Mouse (Mus musculus) thymus, postnatal 36 days (tissue): ENCODE measurements at regions not wholly inside any gene's neighbourhood (a gene's known extent, or its start where the extent isn't known, plus 50 kb on each side); places are given as distances from the start of the nearest gene placed in this dataset.
"Not testable (repeated sequence)": the region's sequence is repeated elsewhere in the genome, so short reads cannot be mapped to it uniquely, and the experiment has no call there.

ENCODE experiments used
- DNase-seq, 2 experiments: peaks; one replicate each; pipeline ENCODE4 v3.0.0; 2022; ENCODE audit warnings: mixed read lengths in 2 of 2

DNA sequence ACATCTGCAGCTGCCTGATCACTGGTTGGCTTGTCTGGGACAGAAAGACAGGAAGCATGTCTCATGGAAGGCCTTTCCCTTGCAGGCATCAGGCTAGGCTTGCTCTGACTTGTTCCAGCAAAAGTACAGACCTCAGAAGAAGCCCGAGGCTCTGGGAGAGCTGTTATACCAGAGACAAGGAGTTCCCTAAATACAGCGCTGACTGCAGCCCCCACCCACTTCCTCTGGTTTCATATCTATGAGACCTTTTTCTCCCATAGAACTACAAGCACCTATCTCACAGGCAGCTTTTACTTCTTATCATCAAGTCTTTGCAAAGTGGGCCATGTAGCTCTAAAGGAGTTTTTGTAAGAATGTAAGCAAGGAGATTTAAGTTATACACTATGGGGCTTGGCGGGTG, 312.2 kb upstream of the Vmn1r3 start:
- DNase-seq = not testable (repeated sequence)

- DNase-seq = not testable (repeated sequence)
These were observed 310.8 kb upstream of the Vmn1r3 start for GRCm38 (mm10) chr4:3495987-3496386.

DNA sequence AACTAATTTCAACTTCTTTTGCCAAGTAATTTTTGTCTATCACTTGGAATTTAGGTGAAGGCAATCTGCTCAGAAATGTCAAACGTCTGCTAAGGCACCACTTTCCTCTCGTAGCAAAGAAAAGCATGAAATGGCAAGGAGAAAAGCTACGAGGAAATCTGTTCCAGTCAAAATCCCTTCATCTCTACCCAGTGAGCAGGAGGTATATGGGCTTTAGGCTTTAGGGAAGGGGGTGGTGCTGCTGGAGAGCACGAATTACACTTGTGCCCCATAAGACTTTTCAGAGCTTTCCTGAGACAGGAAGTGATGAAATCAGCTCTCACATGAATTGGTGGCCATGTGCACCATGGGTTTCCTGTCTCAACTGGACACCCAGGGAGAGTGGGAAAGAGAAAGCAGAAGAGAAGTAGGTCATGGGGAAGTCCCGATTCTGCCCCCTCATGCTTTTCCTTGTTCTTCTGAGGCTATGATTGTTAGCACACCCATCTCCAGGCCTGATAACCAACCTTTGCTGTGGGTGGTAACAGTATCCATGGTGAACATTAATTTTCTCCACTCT, 309.0 kb upstream of the Vmn1r3 start:
- DNase-seq = not testable (repeated sequence)

- not testable (repeated sequence) for DNase-seq
These were observed 305.7 kb upstream of the Vmn1r3 start for GRCm38 (mm10) chr4:3490901-3491300.

DNA sequence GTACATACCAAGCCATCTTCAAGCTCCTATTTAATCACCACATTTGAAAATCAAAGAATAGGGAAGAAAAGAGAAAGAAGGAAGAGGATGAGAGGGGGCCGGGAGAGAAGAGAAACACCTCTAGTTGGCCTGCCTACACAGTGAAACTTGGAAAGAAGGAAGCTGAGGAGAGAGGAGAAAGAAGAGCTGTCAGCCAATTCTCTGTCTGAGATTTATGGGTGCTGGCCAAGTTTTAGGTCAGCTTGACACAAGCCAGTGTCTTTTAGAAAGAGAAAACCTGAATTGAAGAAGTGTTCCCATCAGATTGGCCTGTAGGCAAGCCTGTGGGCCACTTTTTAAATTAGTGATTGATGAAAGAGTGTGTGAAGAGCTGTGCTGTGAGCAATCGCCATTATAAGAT, 296.9 kb upstream of the Vmn1r3 start:
- DNase-seq = no peak

GRCm38 (mm10) chr4:3456773-3457172, 271.6 kb upstream of the Vmn1r3 start:
- no peak for DNase-seq

DNA sequence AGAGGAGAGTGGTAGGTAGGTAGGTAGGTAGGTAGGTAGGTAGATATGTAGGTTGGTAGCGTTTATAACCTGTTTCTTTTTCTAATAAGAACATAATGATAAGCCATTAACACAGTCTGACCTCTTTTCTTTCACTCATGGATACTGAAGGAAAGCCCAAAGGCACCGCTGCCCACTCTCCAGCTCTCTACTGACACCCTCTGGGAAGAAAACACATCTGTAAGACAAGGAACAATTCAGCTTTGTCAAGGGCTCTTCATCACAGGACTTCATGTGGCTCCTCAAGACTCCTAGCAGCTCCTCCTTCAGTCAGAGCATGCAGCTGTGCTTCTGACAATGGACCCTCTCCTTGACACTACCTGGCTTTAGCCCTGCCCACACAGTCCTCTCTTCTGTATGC, 252.2 kb upstream of the Vmn1r3 start:
- DNase-seq = not testable (repeated sequence)

DNA sequence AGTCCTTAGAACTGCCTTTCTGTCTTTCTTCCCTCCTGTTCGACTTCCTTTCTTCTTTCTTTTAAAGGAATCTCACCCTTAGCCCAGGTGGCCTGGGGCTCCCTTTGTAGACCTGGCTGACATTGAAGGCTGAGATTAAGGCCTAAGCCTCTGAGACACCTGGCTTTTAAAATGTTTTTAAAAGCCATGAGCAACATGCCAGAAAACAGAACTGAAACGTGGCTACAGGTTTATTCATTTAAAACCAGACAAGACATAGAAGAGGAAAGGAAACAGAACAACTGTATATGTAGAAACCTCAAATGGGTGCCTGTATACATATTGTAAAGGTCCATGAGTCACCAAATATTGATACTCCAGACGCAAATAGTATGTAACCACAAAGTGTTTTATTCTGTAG, 242.8 kb upstream of the Vmn1r3 start:
- DNase-seq = no peak

DNA sequence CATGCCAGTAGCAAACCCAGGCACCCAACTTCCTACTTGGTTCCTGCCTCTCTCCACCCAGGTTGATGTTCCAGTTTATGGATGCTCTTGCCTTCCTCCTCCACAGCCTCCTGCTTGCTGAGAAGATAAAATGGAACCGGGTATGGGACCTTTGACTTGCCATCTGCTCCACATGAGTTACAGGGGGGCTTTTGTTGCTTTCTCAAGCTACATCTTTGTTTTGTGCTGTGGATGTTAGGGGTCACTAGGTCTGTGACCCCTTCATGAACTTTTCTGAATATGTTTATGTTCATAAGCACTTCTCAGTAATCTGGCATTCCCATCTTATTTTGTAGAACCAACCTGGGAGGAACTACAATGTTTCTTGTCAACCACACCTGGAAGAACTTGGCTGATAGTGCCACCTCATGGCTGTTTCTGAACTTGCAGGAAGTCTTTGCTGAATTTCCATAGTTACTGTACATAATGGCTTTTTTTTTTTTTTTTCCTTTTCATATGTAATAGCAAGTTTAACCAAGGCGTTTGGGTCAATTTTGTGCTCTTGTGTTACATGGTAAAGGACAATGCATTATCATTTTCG, 234.9 kb upstream of the Vmn1r3 start:
- peak; percentile 26 for DNase-seq

DNA sequence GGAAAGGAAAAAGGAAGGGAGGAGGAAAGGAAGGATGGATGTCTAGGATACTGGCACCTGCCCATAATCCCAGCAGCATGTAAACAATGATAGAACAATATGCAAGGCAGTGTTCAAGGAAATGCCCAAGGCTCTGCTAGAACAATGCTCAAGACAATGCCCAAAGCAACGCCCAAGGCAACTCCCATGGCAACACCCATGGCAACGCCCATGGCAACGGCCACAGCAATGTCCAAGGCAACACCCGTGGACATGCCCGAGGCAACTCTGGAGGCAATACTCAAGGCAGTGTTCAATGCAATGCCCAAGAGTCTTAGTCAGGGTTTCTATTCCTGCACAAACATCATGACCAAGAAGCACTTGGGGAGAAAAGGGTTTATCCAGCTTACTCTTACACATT, 231.5 kb upstream of the Vmn1r3 start:
- no peak for DNase-seq

DNA sequence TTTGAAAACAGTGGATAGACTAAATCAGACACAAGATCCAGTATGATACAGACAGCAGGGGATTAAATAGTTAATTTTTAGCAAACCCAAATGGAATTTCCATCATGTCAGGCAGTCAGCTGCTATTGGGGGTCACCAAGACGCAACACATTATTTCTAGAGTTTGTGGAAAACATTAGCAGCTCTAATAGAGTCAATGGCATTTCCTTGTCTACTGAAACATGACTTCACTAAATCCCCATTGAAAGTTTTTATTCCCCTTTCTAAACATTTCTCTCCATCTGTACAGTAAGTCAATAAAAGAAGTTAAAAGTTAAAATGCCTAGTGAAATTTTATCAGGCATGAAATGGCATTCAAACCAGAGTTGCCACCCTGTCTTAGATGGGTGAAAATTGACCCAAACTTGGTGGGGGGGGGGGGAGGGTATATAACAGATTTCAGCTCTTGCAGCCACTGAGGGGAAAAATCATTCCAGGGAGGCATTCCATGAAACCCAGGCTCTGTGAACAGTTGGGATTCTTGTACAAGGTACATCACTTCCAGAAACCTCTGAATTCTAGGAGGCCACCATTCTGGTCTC, 229.4 kb upstream of the Vmn1r3 start:
- DNase-seq = not testable (repeated sequence)

DNA sequence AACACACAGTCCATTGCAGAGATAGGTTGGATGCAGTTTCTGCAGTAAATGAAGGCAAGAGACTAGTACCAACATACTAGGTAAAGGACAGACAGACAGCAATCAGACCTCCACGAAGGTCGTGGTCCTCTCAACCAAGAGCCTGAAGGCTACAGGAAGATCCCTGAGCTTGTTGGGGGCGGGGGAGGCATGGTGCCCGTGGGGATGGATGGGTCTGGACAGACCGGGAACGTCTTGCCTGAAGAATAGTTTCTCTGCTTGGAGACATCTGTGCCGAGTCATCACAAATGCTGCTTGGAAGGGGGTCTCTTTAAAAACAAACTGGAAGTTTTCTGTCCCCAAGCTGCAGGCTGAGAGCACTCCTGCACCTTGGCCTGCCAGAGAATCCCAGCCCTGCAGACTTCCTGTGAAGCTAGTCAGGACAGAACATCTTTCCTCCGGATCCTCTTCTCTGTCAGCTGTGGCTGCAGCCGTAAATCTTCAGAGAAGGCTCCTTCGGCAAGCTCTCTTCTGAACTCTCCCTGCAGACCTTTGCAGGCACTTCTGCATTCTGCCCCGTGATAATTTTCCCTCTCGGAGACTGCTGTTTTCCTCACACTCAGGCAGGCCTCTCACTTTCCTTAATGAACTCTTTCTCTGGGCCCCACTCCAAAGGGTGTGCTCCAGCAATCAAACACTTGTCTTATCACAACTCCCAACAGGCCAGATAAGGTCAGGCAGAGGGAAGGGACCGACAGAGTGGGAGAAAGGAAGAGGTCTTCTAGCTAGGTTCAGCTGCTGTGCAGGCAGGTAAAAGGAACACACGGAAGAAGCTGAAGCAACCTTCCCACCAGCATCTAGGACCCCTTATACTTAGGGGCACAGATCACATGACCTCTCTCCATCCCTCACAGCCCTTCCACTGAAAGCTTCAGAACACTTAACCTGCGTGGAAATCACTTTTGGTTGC, 228.6 kb upstream of the Vmn1r3 start:
- DNase-seq = no peak

DNA sequence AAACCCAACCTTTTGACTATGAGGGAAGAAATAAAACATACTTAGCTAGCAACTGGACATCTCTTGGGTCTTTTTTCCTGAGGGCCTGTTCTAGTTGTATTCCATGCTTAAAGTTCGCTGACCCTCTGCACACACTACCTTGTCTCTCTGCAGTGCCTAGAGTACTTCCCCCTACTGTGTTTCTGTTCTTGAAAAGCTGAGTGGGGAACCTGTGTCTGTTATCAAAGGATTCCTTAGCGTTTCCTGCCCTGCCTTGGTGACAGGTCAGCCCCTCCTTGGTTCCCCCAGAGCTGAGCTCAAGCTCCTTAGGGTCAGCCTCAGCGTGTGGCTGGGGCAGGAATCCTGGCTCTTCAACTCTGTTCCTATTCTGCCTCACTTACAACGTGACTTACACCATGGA, 227.2 kb upstream of the Vmn1r3 start:
- not testable (repeated sequence) for DNase-seq

DNA sequence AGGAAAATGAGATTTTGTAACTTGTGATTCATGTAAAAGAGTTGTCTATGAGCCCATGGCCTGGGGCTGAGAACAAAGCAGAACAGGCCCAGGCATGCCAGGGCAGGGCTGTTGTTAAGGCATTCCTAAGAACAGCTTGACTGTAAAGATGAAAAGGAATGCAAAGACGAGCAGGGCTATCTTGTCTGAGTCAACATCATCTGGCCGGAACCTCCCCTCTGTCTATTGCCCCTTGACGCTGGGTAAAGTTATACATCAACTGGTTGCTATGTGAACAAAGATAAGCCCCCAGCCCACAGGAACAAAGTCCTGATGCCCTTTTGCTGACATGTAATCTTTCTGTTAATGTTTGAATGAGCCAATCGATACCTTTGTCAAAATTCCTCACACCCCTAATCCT, 217.7 kb upstream of the Vmn1r3 start:
- DNase-seq = not testable (repeated sequence)

GRCm38 (mm10) chr4:3401766-3402165, 216.6 kb upstream of the Vmn1r3 start:
- DNase-seq = not testable (repeated sequence)

DNA sequence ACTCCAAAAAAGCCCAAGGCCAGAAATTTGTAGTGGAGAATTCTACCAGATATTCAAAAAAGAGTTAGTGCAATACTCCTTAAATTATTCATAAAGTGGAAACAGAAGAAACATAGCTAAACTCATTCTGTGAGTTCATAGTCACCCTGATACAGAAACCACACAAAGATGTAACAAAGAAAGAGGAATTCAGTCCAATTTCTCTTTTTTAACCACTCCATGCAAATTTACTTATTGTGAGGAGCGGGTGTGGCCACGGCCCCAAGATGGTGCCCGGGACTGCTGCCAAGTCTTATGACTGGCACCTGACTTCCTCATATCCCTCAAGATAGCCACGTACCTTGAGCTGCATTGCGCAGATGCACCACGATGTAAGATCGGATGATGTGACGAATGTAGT, 206.4 kb upstream of the Vmn1r3 start:
- not testable (repeated sequence) for DNase-seq

DNA sequence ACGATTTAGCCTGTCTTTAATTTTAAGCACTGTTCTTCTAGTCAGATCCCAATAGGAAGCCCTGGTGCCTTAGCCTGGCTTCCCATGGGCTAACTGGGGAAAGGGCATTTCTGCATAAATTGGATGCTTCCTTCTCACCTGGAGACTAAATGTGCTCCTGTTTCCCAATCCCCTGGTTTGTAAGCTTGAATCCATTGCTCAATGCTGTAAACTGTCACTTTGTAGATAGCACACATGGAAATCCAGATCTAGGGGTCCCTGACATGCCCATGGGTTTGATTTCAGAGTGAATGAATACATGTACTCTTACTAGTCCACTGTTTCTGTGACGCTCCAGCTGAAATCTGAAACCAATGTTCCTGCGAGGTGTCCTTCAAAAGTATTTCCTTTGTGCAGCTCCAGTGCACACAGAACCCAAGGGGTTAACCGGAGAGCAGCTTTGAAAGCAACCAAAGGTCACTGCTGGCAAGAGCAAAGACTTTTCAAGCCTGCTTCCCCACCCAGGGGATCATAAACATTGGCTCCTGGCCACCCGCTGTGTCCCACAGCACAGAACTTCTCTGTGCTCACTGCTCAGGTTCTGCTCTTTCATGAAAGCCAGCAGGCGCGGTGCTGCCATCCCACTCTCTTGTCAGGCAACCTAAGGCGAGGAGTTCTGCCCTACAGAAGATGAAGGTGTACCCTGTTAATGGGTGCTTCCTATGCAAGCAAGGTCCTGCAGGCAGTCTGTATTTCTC, 188.0 kb upstream of the Vmn1r3 start:
- DNase-seq = not testable (repeated sequence)

DNA sequence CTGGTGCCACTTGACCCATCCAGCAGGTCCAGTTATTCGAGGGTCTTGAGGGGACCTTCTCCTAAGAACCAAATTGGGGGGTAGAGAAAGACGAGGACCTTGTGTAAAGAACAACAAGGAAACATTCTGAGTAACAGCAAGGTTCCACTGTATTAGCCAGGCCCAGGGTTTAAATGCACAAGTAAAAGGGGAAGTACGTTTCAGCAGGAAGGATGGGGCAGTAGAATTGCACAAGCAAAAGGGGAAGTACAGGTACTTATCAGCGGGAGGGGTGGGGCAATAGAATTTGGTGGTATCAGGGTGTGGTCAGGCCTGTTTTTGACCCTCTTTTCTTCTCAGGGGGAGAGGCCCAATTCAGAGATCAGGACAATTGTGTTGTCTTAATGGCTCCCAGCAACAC, 182.9 kb upstream of the Vmn1r3 start:
- not testable (repeated sequence) for DNase-seq

- not testable (repeated sequence) for DNase-seq
These were observed 158.3 kb upstream of the Vmn1r3 start for GRCm38 (mm10) chr4:3343443-3343842.

DNA sequence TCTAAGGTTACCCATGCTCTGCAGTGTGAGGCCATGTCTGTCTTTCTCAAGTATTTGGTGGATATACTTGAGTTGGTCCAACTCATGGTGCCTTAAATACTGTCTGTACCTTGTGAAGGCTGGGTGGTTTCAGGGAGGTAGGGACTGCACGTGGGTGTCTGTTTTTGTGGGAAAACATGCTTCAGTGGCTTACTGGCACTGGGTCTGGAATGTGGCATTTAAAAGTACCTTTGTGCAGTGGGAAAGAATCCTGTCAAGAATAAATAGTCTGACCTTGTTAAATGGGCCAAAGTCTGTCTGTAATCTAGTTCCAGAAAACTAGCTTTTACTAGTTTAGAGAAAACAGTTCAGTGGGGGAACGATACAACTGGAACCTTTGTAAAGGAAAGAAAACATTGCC, 157.5 kb upstream of the Vmn1r3 start:
- DNase-seq = not testable (repeated sequence)

DNA sequence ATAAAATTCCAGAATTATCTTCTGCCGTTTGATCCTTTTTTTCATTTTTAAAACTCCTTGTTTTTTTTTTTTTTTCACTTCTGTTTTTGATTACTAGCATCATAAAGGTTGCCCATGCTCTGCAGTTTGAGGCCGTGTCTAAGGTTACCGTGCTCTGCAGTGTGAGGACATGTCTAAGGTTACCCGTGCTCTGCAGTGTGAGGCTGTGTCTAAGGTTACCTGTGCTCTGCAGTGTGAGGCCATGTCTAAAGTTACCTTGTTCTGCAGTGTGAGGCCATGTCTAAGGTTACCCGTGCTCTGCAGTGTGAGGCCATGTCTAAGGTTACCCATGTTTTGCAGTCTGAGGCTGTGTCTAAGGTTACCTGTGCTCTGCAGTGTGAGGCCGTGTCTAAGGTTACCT, 157.0 kb upstream of the Vmn1r3 start:
- not testable (repeated sequence) for DNase-seq
